Mouse (Mus musculus): ENCODE data around the gene Acap1.

DNA sequence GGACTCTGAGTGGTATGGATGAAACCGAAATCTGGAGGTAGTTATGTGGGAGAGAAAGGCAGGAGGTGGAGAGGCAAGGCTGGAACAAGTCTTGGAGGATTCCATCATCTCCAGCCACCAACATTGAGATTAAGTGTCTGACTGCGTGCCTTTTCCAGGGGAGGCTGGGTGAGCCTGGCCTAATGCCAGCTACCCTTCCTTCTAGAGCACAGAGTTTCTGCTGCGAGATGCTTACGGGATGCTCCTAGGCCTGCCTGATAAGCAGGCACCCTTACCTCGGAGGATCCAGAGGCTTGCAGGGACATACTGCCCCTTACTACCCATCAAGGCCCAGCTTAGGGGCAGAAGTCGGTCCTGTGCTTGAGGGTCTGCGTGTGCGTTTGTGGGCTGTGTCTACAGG is 61.8 kb downstream of the Acap1 start:
- no peak for TF ChIP-seq MYC (IDR thresholded peaks at IDR 0.05; ENCODE audit: low read depth, low read length)
- no peak for TF ChIP-seq CTCF (conservative IDR thresholded peaks at IDR 0.05 in 1 of 2, IDR thresholded peaks at IDR 0.05 in 1 of 2; ENCODE audit: low read depth in 2 of 2, low read length in 2 of 2)
- TF ChIP-seq ZMIZ1 (IDR thresholded peaks at IDR 0.05; ENCODE audit: low read depth, low read length), result no peak
- no peak for TF ChIP-seq MXI1 (IDR thresholded peaks at IDR 0.05; ENCODE audit: low read depth, low read length)
- no peak for TF ChIP-seq MAFK (IDR thresholded peaks at IDR 0.05; ENCODE audit: insufficient replicate concordance, low read length)

Data from CH12.LX (cell line).